Mouse (Mus musculus): Measurements from ENCODE around the gene Rer1.

Rer1 gene

DNA sequence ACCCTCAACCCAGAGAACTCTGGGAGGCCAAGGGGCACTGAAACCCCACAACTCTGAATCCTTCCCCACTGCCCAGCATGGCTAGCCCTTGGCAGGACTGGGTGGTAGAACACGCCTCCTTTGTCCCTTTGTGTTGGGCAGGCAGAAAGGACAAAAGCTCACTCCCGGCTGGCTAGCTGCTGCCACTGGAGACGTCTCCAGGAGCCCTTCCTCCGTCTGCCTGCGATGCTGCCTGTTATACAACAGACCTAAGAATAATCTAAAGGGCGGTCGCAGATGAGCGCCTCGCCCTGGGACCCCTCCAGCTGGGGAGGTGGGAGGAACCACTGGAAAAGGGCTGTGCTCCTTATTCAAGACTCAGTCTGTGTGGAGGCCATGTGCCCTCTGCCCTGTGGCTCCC lies 46.0 kb downstream of the Rer1 start:
- no peak for DNase-seq (ENCODE audit: low read depth, low spot score)
- no peaks in the 10 kb centered on the region for H3K27me3 ChIP-seq (ENCODE audit: control insufficient read depth, insufficient read depth, low read length, poor library complexity, severe bottlenecking)
- H3K36me3 ChIP-seq (ENCODE audit: control insufficient read depth, insufficient read depth, low read length, poor library complexity, severe bottlenecking): no peaks in the 10 kb centered on the region

- Histone ChIP-seq H3K36me3 (ENCODE audit: control insufficient read depth, insufficient read depth, low read length, poor library complexity, severe bottlenecking) (no peaks in the 10 kb centered on the region), H3K27me3 (ENCODE audit: control insufficient read depth, insufficient read depth, low read length, poor library complexity, severe bottlenecking) (no peaks in the 10 kb centered on the region)
- DNase-seq (ENCODE audit: low read depth, low spot score): no peak
These were observed 51.4 kb downstream of the Rer1 start for GRCm38 (mm10) chr4:155034787-155035186.

- DNase-seq (ENCODE audit: low read depth, low spot score): no peak
- Histone ChIP-seq H3K27me3 (ENCODE audit: control insufficient read depth, insufficient read depth, low read length, poor library complexity, severe bottlenecking) (no peaks in the 10 kb centered on the region), H3K36me3 (ENCODE audit: control insufficient read depth, insufficient read depth, low read length, poor library complexity, severe bottlenecking) (no peaks in the 10 kb centered on the region)
These were observed 52.0 kb downstream of the Rer1 start for GRCm38 (mm10) chr4:155034202-155034601.

DNA sequence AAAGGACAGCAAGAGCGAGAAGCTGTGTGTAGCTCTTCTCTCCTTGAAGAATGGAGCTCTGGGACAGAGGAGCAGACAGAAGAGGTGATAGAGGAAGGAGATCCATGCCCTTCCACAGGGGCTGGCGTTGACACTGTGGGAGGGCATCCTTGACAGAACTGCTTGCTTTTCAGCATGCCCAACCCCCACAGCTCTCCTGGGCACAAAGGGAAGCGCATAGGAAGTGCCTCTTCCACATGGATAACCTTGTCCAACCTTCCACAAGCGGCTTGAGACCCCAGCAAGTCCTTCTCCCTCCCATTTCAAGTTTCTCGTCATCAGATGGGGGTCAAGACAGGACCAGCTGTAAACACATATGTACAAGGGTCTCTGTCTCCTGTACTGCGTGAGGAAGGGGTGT lies 53.1 kb downstream of the Rer1 start:
- H3K36me3 ChIP-seq (ENCODE audit: control insufficient read depth, insufficient read depth, low read length, poor library complexity, severe bottlenecking): no peaks in the 10 kb centered on the region
- DNase-seq (ENCODE audit: low read depth, low spot score): no peak
- H3K27me3 ChIP-seq (ENCODE audit: control insufficient read depth, insufficient read depth, low read length, poor library complexity, severe bottlenecking): no peaks in the 10 kb centered on the region

GRCm38 (mm10) chr4:155024170-155025010 lies 61.8 kb downstream of the Rer1 start:
- no peaks in the 10 kb centered on the region for H3K36me3 ChIP-seq (ENCODE audit: control insufficient read depth, insufficient read depth, low read length, poor library complexity, severe bottlenecking)
- DNase-seq (ENCODE audit: low read depth, low spot score): no peak
- H3K27me3 ChIP-seq (ENCODE audit: control insufficient read depth, insufficient read depth, low read length, poor library complexity, severe bottlenecking): no peaks in the 10 kb centered on the region
